Mouse (Mus musculus): Measurements from ENCODE around the gene Idua.
A peak's percentile ranks its signal among the peaks of the same experiment; 100 is the strongest.

Idua gene

DNA sequence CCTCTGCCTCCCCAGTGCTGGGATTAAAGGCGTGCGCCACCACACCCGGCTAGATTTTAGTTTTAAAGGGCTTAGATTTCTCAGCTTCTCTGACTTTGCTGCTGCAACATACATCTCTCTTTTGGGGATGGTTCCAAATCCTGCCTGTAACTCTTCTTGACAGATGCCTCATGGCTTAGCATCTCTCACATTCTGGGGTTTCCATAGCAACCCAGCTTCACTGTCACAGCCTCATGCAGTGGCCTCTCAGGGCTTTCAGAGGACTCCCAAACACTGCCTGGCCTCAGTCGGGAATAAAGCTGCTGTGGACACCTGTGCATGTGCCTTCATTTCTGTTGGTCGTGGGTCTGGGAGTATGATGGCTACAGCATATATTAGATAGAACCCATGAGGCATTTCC, 29.0 kb downstream of the Idua start:
- no peak for DNase-seq (ENCODE audit: low spot score)

GRCm38 (mm10) chr5:108691152-108691551, 31.0 kb downstream of the Idua start:
- no peak for DNase-seq (ENCODE audit: low spot score)

DNA sequence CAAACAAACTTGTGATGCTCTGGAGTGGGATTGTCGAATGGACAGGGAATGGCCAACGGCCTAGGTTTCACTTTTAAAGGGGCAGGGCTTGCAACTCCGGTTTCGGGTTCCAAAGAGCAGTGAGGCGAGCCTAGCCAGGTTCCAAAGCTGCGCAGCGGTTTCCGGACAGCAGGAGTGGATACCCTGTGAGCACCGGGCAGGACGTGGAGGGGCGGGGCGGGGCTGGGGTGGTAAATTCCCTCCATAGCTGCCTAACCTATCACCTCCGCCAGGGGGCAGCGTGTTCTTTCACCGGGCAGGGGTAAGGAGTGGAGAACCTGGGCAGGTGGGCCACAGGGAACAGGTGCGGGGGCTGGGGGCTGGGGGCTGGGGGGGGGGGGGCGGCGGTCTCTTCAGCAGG, 32.1 kb downstream of the Idua start, which contains the start of gene Fgfrl1:
Gene Fgfrl1 (plus strand): TSS at position 112 of the 400 bp plus-strand sequence.
- no peak for DNase-seq (ENCODE audit: low spot score)

- DNase-seq (ENCODE audit: low spot score), result peak; percentile 60
Measured at GRCm38 (mm10) chr5:108693872-108694288, 33.7 kb downstream of the Idua start.

DNA sequence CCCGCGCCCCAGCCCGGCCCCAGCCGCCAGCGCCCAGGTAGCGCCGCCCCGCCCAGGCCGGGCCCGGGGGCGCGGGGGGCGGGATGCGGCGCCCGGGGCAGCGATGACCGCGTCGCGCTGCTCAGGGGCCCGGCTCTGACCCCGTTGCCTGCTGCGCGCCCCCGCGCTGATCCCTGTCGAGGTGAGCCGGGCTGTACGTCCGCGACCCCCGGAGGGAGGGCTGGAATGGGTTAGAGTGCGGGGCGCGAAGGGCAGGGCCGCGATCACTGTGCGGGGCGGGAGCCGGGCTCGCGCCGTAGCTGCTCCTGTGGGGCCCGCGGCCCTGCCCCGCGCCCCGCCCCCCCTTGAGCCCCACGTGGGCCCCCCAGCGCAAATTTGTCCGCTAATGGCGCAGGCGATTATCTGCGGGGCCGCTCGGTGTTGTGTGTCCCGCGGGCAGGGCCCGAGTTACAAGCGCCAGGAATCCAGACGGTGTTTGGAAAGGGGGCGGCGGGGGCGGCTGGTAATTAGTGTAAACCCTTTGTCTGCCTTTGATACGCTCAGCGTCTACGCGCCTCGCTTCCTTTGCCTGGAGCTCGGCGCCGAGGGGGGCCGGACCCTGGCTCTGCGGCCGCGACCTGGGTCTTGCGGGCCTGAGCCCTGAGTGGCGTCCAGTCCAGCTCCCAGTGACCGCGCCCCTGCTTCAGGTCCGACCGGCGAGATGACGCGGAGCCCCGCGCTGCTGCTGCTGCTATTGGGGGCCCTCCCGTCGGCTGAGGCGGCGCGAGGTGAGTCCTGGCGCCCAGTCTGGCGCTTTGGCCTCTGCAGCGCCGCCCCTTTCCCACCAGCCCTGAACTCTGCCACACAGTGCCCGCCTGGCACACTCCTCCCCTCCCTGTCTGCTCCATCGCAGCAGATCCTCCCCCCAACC, 34.5 kb downstream of the Idua start:
- peak; percentile 58 for DNase-seq (ENCODE audit: low spot score)

GRCm38 (mm10) chr5:108695861-108696260, 35.7 kb downstream of the Idua start:
- DNase-seq (ENCODE audit: low spot score), result no peak

DNA sequence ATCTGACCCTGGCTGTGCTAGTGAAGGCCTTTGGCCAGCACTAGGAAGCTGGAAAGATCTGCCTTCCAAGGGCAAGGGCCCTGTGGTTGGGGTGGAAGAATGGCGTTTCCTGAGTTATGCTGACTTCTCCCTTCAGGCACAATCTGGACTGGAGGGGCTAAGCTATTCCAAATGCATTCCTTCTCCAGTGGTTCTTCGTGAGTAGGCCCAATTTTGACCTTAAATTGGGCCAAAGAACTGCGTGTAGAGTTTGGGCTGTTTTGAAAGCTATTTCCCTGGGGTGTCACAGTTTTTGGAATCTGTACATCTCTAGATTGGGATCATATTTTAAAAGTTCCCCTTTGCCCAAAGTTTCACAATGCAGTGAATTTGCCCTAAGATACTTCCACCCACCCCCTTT, 36.4 kb downstream of the Idua start:
- no peak for DNase-seq (ENCODE audit: low spot score)

DNA sequence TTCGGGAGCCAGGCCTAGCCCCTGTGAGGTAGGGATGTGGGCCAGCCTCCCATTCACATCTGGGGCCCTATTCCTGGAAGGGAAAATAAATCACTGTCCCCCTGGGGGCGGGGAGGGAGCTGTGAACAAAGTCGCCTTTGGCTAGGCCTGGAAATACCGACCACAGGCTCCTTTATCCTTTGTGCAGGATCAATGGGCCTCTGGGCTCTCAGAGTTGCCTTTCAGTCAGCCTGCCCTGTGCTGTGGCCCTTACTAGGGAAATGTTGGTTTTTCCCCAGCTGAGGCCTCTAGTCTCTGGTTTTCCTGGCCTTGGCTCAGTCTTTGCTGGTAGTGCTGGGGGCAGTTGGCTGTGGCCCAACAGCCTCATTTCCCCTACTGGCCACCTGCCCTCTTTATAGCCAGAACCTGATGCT, 37.2 kb downstream of the Idua start:
- DNase-seq (ENCODE audit: low spot score), result peak; percentile 73

GRCm38 (mm10) chr5:108700346-108700745, 40.2 kb downstream of the Idua start:
- no peak for DNase-seq (ENCODE audit: low spot score)

DNA sequence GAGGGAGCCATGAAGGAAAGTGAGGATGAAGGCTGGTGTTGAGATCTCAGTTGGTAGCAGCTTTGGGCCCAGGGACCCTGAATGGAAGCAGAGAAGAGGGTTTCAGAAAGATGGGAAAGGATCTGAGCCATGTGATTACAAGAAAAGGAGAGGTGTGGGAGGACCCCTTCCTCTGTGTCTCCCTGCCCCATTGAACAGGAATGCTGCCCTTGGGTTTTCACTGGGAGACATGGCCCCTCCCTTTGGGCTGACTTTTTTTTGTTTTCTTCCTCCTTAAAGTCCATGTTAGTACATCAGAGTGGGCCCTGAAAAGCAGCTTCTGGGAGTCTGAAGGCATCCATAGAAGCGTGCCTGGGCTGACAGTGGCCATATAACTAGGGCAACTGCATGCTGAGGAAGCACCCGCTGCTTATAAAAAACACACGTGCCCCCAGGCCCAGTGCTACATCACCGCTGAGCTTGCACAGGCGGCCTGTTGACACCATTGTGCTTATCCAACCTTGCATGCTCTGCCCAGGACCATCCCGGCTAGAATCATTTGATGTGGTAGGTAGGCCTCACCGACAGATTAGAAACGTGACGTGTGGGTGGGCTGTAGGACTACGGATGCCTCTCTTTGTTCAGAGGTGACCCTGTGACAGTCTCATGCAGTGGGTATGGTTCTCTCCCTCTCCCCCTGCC, 41.4 kb downstream of the Idua start:
- DNase-seq (ENCODE audit: low spot score), result no peak

GRCm38 (mm10) chr5:108703754-108704626, 43.9 kb downstream of the Idua start:
- DNase-seq (ENCODE audit: low spot score), result no peak

DNA sequence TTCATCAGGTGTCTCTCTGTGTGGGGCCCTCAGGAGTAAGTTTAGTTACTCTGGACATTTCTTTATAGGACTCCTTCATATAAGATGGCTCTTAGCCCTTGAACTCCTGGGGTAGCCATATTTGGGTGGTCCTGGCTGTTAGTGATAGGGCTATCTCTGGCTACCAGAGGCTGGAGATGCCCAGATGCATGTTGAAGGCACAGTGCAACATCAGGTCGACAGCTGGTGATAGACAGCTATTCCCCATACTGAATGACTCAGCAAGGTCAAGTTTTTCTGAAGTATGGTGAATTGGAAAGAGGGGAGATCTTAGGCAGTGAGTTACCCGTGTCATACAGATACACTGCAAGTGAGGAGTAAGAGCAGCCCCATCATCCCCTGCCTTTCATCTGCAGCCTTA, 47.6 kb downstream of the Idua start:
- DNase-seq (ENCODE audit: low spot score), result no peak

- no peak for DNase-seq (ENCODE audit: low spot score)
Measured at GRCm38 (mm10) chr5:108708419-108708818, 48.3 kb downstream of the Idua start.

DNA sequence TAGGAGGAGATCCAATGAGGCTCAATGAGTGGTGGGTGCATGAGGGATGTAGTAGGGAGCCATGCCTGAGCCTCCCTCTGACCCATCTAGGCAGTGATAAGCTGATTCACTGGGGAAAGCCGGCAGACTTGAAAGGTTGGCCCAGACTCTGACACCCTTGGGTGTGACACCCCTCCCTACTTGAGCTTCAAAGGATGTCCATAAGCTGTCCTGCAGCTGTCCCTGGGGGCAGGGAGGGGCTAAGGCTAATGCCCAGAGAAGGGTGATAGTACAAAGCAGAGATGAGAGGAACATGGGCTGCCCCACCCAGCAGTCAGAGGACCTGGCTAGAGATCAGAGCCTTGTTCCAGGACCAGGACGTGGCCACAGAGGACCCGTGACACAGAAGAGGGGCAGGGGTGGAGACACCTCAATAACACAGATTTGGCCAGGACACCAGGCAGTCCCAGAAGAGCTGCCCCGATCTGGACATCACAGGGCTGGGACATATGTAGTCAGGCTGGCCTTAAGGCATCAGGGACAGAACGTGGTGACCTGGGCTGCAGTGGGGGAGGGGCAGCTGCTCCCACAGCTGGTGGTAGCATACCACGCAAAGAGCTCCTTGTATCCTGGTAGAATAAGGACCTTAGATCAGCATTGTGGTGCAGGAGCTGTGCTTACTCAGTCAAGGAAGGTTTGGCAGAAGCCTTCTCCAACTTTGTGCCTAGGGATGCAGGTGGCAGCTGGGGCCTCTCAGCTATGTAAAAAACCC, 49.0 kb downstream of the Idua start:
- DNase-seq (ENCODE audit: low spot score), result no peak

DNA sequence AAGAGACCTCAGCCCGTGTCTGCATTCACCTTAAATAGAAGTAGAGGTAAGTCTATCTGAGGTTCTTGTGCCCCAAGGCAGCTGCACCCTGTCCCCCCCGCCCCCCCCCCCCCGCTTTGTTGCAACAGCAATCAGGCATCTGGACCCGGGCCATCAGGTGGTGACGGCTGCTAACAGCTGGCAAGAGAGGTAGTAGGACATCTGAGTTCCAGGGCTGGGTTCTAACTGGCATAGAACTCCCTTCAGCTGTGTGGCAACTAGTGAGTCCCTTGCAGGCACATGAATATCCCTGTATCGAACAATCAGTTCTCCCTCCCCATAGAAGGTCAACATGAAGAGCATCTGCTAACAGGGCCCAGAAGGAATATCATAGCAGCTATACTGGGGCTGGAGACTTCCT, 51.8 kb downstream of the Idua start:
- no peak for DNase-seq (ENCODE audit: low spot score)

GRCm38 (mm10) chr5:108713096-108713495, 53.0 kb downstream of the Idua start:
- no peak for DNase-seq (ENCODE audit: low spot score)

GRCm38 (mm10) chr5:108713691-108714090, 53.6 kb downstream of the Idua start:
- no peak for DNase-seq (ENCODE audit: low spot score)

GRCm38 (mm10) chr5:108714149-108714548, 54.0 kb downstream of the Idua start:
- peak; percentile 52 for DNase-seq (ENCODE audit: low spot score)

- DNase-seq (ENCODE audit: low spot score), result no peak
Measured at GRCm38 (mm10) chr5:108715974-108716373, 55.8 kb downstream of the Idua start.

GRCm38 (mm10) chr5:108718051-108718450, 57.9 kb downstream of the Idua start:
- DNase-seq (ENCODE audit: low spot score), result no peak

DNA sequence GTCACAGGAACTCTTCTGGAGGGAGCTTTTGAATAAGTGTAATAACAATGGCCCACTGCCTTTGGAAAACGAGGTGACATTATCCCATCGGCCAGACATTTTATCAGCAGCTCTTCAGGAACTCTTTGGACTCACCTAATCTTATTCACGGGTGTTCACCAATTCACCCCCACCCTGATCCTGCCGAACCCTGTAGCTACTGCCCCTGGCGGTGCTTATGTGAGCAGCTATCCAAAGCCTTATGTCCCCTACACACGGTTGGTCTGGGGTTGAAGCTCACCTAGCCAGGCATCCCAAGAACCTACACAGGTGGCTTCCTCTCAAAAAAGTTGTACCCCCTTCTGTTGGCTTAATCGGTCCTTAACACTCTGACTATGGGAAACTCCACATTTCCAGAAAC, 59.6 kb downstream of the Idua start:
- DNase-seq (ENCODE audit: low spot score), result no peak

- DNase-seq (ENCODE audit: low spot score), result no peak
Measured at GRCm38 (mm10) chr5:108724006-108724405, 63.9 kb downstream of the Idua start.

Data from layer of hippocampus, adult 11-12 months (tissue).